Mouse (Mus musculus) ovary, postnatal 36 days (tissue): ENCODE measurements around the gene Vdac2.

Source experiments
- DNase-seq: peaks from one replicate; pipeline ENCODE4 v3.0.0; 2022; ENCODE audit warnings: low spot score, mixed read lengths

The Vdac2 gene

GRCm38 (mm10) chr14:21824938-21825337 lies at the start of gene Vdac2:
Vdac2 (plus strand) TSS chr14:21825238.
- DNase-seq, result no peak

- DNase-seq, result no peak
Observed at GRCm38 (mm10) chr14:21776201-21776600, 48.8 kb upstream of the Vdac2 start.

GRCm38 (mm10) chr14:21786500-21786899 lies 38.5 kb upstream of the Vdac2 start:
- DNase-seq, result no peak

GRCm38 (mm10) chr14:21787374-21787773 lies 37.7 kb upstream of the Vdac2 start:
- no peak for DNase-seq

GRCm38 (mm10) chr14:21788121-21788520 lies 36.9 kb upstream of the Vdac2 start:
- no peak for DNase-seq

- DNase-seq, result no peak
Observed at GRCm38 (mm10) chr14:21790585-21791251, 34.3 kb upstream of the Vdac2 start.

GRCm38 (mm10) chr14:21791722-21792121 lies 33.3 kb upstream of the Vdac2 start:
- no peak for DNase-seq

- no peak for DNase-seq
Observed at GRCm38 (mm10) chr14:21792250-21792649, 32.8 kb upstream of the Vdac2 start.

- DNase-seq, result no peak
Observed at GRCm38 (mm10) chr14:21800641-21801040, 24.4 kb upstream of the Vdac2 start.

- no peak for DNase-seq
Observed at GRCm38 (mm10) chr14:21801624-21802023, 23.4 kb upstream of the Vdac2 start.

GRCm38 (mm10) chr14:21802543-21803206 lies 22.4 kb upstream of the Vdac2 start:
- DNase-seq, result no peak

GRCm38 (mm10) chr14:21806203-21806602 lies 18.8 kb upstream of the Vdac2 start:
- DNase-seq, result no peak

- no peak for DNase-seq
Observed at GRCm38 (mm10) chr14:21806631-21807160, 18.3 kb upstream of the Vdac2 start.

- DNase-seq, result no peak
Observed at GRCm38 (mm10) chr14:21808208-21808922, 16.7 kb upstream of the Vdac2 start.

GRCm38 (mm10) chr14:21809418-21809817 lies 15.6 kb upstream of the Vdac2 start:
- no peak for DNase-seq

GRCm38 (mm10) chr14:21811301-21811700 lies 13.7 kb upstream of the Vdac2 start:
- no peak for DNase-seq

GRCm38 (mm10) chr14:21811744-21812393 lies 13.2 kb upstream of the Vdac2 start:
- DNase-seq, result no peak

- DNase-seq, result peak; percentile 71
Observed at GRCm38 (mm10) chr14:21812590-21813162, 12.4 kb upstream of the Vdac2 start.

- DNase-seq, result no peak
Observed at GRCm38 (mm10) chr14:21813216-21813615, 11.8 kb upstream of the Vdac2 start.

- DNase-seq, result peak; percentile 46
Observed at GRCm38 (mm10) chr14:21813847-21814246, 11.2 kb upstream of the Vdac2 start.

GRCm38 (mm10) chr14:21814606-21815005 lies 10.4 kb upstream of the Vdac2 start:
- DNase-seq, result no peak

GRCm38 (mm10) chr14:21816255-21816654 lies 8.8 kb upstream of the Vdac2 start:
- no peak for DNase-seq
